Mouse (Mus musculus) kidney, adult 2 months (tissue): ENCODE data around the gene Gm12394. TPM values are rescaled to one million over a fixed set of nuclear protein-coding genes. Genes with fewer than 3 reads are reported as not detected.

Experiments used
- DNase-seq: peaks from one replicate; pipeline ENCODE4 v3.0.0; 2021
- H3K27ac ChIP-seq: fragments of 200-500 bp; 2 replicates; pipeline ENCODE4 v1.5.1; 2012; ENCODE audit warnings: low read depth, low read length, control low read depth, inconsistent platforms; ENCODE audit not compliant: insufficient read depth
- H3K27me3 ChIP-seq: fragments of 200-500 bp; replicated peaks from 2 replicates; pipeline ENCODE4 v1.6.1; 2012; ENCODE audit warnings: mild to moderate bottlenecking, moderate library complexity, low read length, inconsistent platforms; ENCODE audit not compliant: control insufficient read depth, insufficient read depth
- H3K36me3 ChIP-seq: fragments of 200-500 bp; 2 replicates; pipeline ENCODE4 v1.6.1; 2012; ENCODE audit warnings: mild to moderate bottlenecking, moderate library complexity, low read length, inconsistent platforms; ENCODE audit not compliant: control insufficient read depth, insufficient read depth
- H3K4me1 ChIP-seq: fragments of 200-500 bp; 2 replicates; pipeline ENCODE4 v1.6.1; 2011; ENCODE audit warnings: low read length; ENCODE audit not compliant: control insufficient read depth, insufficient read depth
- H3K4me3 ChIP-seq: fragments of 200-500 bp; 2 replicates; pipeline ENCODE4 v1.5.1; 2011; ENCODE audit warnings: mild to moderate bottlenecking, low read depth, low read length, control low read depth; ENCODE audit not compliant: insufficient read depth
- CTCF ChIP-seq: fragments of 200-500 bp; conservative IDR thresholded peaks from 2 replicates; pipeline ENCODE4 v1.5.1; 2011; ENCODE audit warnings: low read depth, mild to moderate bottlenecking, control low read depth, low read length, moderate library complexity, mixed read lengths; ENCODE audit not compliant: insufficient read depth, insufficient read length
- POLR2A ChIP-seq: fragments of 200-500 bp; IDR thresholded peaks from one replicate; pipeline ENCODE4 v1.6.1; 2011; ENCODE audit warnings: low read depth, low read length, control low read depth
- WGBS: fragments of 180-500 bp; shearing (Covaris S2); methylation state at CpG from one replicate; pipeline ENCODE4 v1.1.7; 2018; 5-methylcytosine and 5-hydroxymethylcytosine counted together
- polyA plus RNA-seq: library from polyadenylated mRNA; depleted of rRNA; stranded (reverse); fragments of >200 nt; gene quantifications from 2 replicates; pipeline ENCODE4 v1.2.3, GENCODE M21; 2012

The Gm12394 gene
- polyA plus RNA-seq, 1 experiment, result not detected

GRCm38 (mm10) chr4:42895118-42895517 is 38.5 kb upstream of the Gm12394 start:
- 75% methylated on average over 7 of the region's 7 CpGs for WGBS
- H3K36me3 ChIP-seq, result no peaks in the 10 kb centered on the region
- TF ChIP-seq CTCF, result no peak
- TF ChIP-seq POLR2A, result no peak
- H3K4me3 ChIP-seq, result no peak overlapping the region
- no peak overlapping the region for H3K27ac ChIP-seq
- H3K27me3 ChIP-seq, result no peaks in the 10 kb centered on the region
- no peak for DNase-seq
- no peaks in the 10 kb centered on the region for H3K4me1 ChIP-seq

GRCm38 (mm10) chr4:42891176-42891575 is 34.6 kb upstream of the Gm12394 start:
- Histone ChIP-seq H3K27ac (no peak overlapping the region), H3K27me3 (no peaks in the 10 kb centered on the region), H3K4me3 (no peak overlapping the region), H3K4me1 (no peaks in the 10 kb centered on the region), H3K36me3 (no peaks in the 10 kb centered on the region)
- WGBS, result 68% methylated on average over 7 of the region's 7 CpGs
- TF ChIP-seq CTCF, result no peak
- TF ChIP-seq POLR2A, result no peak
- no peak for DNase-seq

- TF ChIP-seq POLR2A (no peak), CTCF (no peak)
- no peak overlapping the region for H3K4me3 ChIP-seq
- no peaks in the 10 kb centered on the region for H3K4me1 ChIP-seq
- H3K27me3 ChIP-seq, result no peaks in the 10 kb centered on the region
- DNase-seq, result no peak
- no peaks in the 10 kb centered on the region for H3K36me3 ChIP-seq
- H3K27ac ChIP-seq, result no peak overlapping the region
- WGBS, result 92% methylated on average over 6 of the region's 6 CpGs
Observed at GRCm38 (mm10) chr4:42888806-42889205, 32.2 kb upstream of the Gm12394 start.

GRCm38 (mm10) chr4:42886926-42887325 is 30.4 kb upstream of the Gm12394 start:
- no peaks in the 10 kb centered on the region for H3K36me3 ChIP-seq
- no peaks in the 10 kb centered on the region for H3K4me1 ChIP-seq
- no peak overlapping the region for H3K4me3 ChIP-seq
- H3K27ac ChIP-seq, result no peak overlapping the region
- WGBS, result 85% methylated on average over 6 of the region's 6 CpGs
- no peak for DNase-seq
- no peaks in the 10 kb centered on the region for H3K27me3 ChIP-seq
- no peak for TF ChIP-seq CTCF
- no peak for TF ChIP-seq POLR2A

- H3K27ac ChIP-seq, result no peak overlapping the region
- H3K36me3 ChIP-seq, result no peaks in the 10 kb centered on the region
- TF ChIP-seq CTCF, result no peak
- TF ChIP-seq POLR2A, result no peak
- H3K4me3 ChIP-seq, result no peak overlapping the region
- no peaks in the 10 kb centered on the region for H3K27me3 ChIP-seq
- H3K4me1 ChIP-seq, result no peaks in the 10 kb centered on the region
- WGBS, result 48% methylated on average over 1 of the region's 1 CpGs
- no peak for DNase-seq
Observed at GRCm38 (mm10) chr4:42880677-42880948, 24.0 kb upstream of the Gm12394 start.

GRCm38 (mm10) chr4:42879829-42880676 is 23.5 kb upstream of the Gm12394 start:
- Histone ChIP-seq H3K27me3 (no peaks in the 10 kb centered on the region), H3K36me3 (no peaks in the 10 kb centered on the region), H3K27ac (no peak overlapping the region), H3K4me3 (no peak overlapping the region), H3K4me1 (no peaks in the 10 kb centered on the region)
- TF ChIP-seq CTCF, result no peak
- no peak for TF ChIP-seq POLR2A
- WGBS, result 77% methylated on average over 16 of the region's 16 CpGs
- no peak for DNase-seq

- 77% methylated on average over 2 of the region's 2 CpGs for WGBS
- no peaks in the 10 kb centered on the region for H3K27me3 ChIP-seq
- H3K4me1 ChIP-seq, result no peaks in the 10 kb centered on the region
- no peak for DNase-seq
- no peaks in the 10 kb centered on the region for H3K36me3 ChIP-seq
- H3K27ac ChIP-seq, result no peak overlapping the region
- no peak overlapping the region for H3K4me3 ChIP-seq
- no peak for TF ChIP-seq POLR2A
- no peak for TF ChIP-seq CTCF
Observed at GRCm38 (mm10) chr4:42877657-42878056, 21.1 kb upstream of the Gm12394 start.
